Mouse (Mus musculus) lung, adult 18-20 months (tissue): ENCODE measurements at regions not wholly inside any gene's neighbourhood (a gene's known extent, or its start where the extent isn't known, plus 50 kb on each side); places are given as distances from the start of the nearest gene placed in this dataset.

Experiments used
- DNase-seq, 2 experiments: peaks; one replicate each; pipeline ENCODE4 v3.0.0; 2022; ENCODE audit warnings: mixed read lengths in 2 of 2

DNA sequence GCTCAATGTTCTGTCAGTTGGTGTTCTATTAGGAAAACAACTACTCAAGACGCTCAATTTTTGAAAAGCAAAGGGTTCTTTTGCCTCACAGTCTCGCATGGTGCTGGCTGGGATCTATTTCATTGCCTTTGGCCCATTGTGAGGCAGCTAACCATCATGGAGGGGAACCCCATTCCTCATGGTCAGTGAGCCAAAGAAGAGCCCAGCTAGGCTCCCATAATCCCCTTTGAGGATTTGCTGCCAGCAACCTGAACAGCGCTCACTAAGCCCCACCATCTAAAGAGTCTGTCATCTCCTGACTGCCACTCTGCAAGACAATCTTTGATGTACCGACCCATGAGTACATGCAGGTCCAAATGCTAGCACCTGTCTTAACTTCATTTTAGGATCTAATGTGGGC is 53.1 kb upstream of the Galnt7 start:
- DNase-seq: no peak

DNA sequence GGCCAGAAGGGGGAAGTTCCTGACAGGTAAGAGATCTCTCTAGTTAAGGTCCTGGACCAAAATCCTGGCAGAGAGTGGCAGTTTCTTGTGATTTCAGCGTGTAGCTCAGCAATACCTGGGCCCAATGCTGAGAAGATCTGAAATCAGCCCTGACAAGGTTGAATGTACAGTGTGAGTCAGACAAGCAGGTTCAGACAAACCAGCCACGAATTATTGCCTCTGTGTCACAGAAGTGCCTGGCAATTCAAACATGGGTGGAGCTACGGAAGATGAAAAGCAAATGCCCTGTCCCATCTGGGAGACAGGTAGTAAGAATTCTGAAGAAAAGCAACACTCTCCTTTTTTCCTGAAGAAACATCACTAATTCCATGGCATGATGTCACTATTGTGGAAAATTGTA is 51.3 kb upstream of the Galnt7 start:
- no peak for DNase-seq

DNA sequence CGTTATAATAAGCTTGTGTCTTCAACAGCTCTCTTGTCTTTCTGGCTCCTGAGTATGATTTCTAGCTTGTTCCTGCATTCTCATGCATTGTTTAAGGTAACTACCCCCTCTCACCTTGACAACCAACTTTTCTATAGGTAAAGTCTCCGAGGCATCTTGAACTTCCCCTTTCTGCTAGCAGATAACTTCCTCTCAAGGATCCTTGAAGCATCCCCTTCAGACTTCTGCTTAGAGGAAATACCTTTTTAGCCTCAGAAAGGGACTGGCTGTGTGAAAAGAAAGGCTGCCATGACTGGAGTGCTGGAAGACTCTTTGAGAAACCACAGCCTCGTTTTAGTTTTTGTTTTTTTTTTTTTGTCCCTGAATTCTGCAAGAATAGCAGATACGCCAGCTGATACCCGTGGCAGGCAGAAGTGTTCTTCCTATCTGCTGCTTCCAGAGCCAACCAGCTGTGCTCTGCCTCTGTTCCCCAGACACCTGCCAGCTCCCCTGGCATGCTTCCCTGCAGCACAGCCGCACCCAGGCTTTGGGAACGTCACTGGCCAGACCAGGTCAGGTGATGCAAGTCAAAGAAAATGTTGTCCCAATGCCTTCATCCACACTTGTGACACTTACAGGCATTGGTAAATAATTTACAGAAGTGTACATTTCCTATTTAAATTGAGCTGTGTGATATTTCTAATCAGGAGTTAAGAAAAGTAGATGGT is 49.7 kb upstream of the Galnt7 start:
- DNase-seq: peak in 1 of 2 experiments; percentile 14
